Mouse (Mus musculus) bone marrow macrophage, adult 2 months (primary cell): ENCODE measurements around the gene Plxdc2.

ENCODE experiments used
- CTCF ChIP-seq: IDR thresholded peaks from 2 replicates; pipeline ENCODE4 v1.5.1; 2012; ENCODE audit warnings: low read depth, mild to moderate bottlenecking, low read length, moderate library complexity
- POLR2A ChIP-seq: IDR thresholded peaks from 2 replicates; pipeline ENCODE4 v1.6.1; 2012; ENCODE audit warnings: mild to moderate bottlenecking, low read depth, low read length, borderline replicate concordance

- no peak for TF ChIP-seq CTCF
- no peak for TF ChIP-seq POLR2A
Observed at GRCm38 (mm10) chr2:16507540-16508230, 151.6 kb downstream of the Plxdc2 start.
